Mouse (Mus musculus) ES-E14 (cell line): ENCODE data around the gene Clec1b. TPM values are rescaled to one million over a fixed set of nuclear protein-coding genes. Genes with fewer than 3 reads are reported as not detected.

Experiments used
- DNase-seq: peaks from one replicate; pipeline ENCODE4 v3.0.0-alpha.2; 2013; ENCODE audit warnings: low read depth, low spot score
- H3K27ac ChIP-seq: 2 replicates; pipeline ENCODE4 v1.5.1; 2012; ENCODE audit warnings: low read depth, mild to moderate bottlenecking, low read length, moderate library complexity, mixed read lengths; ENCODE audit not compliant: poor library complexity, insufficient read depth, severe bottlenecking
- H3K36me3 ChIP-seq: 2 replicates; pipeline ENCODE4 v1.6.1; 2012; ENCODE audit warnings: mild to moderate bottlenecking, low read length, moderate library complexity, mixed read lengths; ENCODE audit not compliant: control insufficient read depth, poor library complexity, insufficient read depth, severe bottlenecking
- H3K4me1 ChIP-seq, 2 experiments: fragments of 150-350 bp in 1 of 2; sonication (generic) in 1 of 2; 2 replicates each; pipeline ENCODE4 v1.6.1; 2012; ENCODE audit warnings: low read length in 2 of 2, mild to moderate bottlenecking in 1 of 2, mixed read lengths in 1 of 2; ENCODE audit not compliant: control insufficient read depth in 2 of 2, insufficient read depth in 2 of 2, poor library complexity in 1 of 2
- H3K4me3 ChIP-seq, 2 experiments: fragments of 150-350 bp in 1 of 2; sonication (generic) in 1 of 2; 2 replicates each; pipeline ENCODE4 v1.5.1; 2012; ENCODE audit warnings: low read length in 2 of 2, low read depth in 1 of 2, mild to moderate bottlenecking in 1 of 2, mixed read lengths in 1 of 2; ENCODE audit not compliant: insufficient read depth in 1 of 2, poor library complexity in 1 of 2, severe bottlenecking in 1 of 2
- H3K9ac ChIP-seq: 2 replicates; pipeline ENCODE4 v1.6.1; 2012; ENCODE audit warnings: low read depth, mild to moderate bottlenecking, low read length, mixed read lengths; ENCODE audit not compliant: poor library complexity, insufficient read depth, severe bottlenecking
- H3K9me3 ChIP-seq: fragments of 150-350 bp; sonication (generic); 2 replicates; pipeline ENCODE4 v1.6.1; 2012; ENCODE audit warnings: low read depth, mild to moderate bottlenecking, low read length; ENCODE audit not compliant: control insufficient read depth, insufficient read depth
- CHD2 ChIP-seq: IDR thresholded peaks from 2 replicates; pipeline ENCODE4 v1.6.1; 2014; ENCODE audit warnings: mild to moderate bottlenecking, low read depth, low read length, inconsistent platforms
- HCFC1 ChIP-seq: IDR thresholded peaks from 2 replicates; pipeline ENCODE4 v1.6.1; 2012; ENCODE audit warnings: low read length, inconsistent platforms, borderline replicate concordance; ENCODE audit not compliant: insufficient read depth
- MAFK ChIP-seq: IDR thresholded peaks from 2 replicates; pipeline ENCODE4 v1.6.1; 2014; ENCODE audit warnings: mild to moderate bottlenecking, low read depth, low read length, inconsistent platforms; ENCODE audit not compliant: insufficient read depth
- ZC3H11A ChIP-seq: IDR thresholded peaks from 2 replicates; pipeline ENCODE4 v1.6.1; 2012; ENCODE audit warnings: low read depth, mild to moderate bottlenecking, inconsistent platforms, low read length, borderline replicate concordance
- ZNF384 ChIP-seq: IDR thresholded peaks from 2 replicates; pipeline ENCODE4 v1.6.1; 2012; ENCODE audit warnings: low read depth, low read length, inconsistent platforms
- in situ Hi-C, 2 experiments: fragments of 600-800 bp; cut with MboI; formaldehyde crosslinking; loops; one replicate each; pipeline ENCODE4 v1.15.1; 2025; ENCODE audit warnings: low sequenced_read_pairs in 2 of 2, inconsistent platforms in 1 of 2; ENCODE audit not compliant: unreplicated experiment in 2 of 2
- total RNA-seq: library from RNA; depleted of rRNA; stranded (reverse); fragments of 300-350 nt; gene quantifications from 2 replicates; pipeline ENCODE4 v1.2.3, GENCODE M21; 2012; rRNA removed

Gene Clec1b
- total RNA-seq: not detected in 2 replicates

DNA sequence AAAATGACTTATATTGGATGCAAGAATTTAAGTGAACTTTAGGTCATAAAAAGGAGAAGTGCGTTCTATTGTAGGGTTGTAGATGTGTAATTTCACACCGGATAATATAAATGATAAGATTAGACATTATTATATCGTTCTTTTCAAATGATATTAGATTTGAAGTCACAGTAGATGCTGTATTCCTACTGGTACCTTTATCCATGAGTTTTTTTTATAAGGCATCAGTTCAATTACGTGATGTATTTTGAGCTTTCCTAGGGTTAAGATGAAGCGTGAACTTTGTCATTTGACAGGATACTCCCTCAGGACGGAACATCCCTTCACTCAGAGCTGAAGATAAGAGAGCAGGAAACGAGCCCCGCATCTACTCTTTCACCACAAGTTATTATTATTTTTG is at the start of gene Clec1b:
Clec1b (plus strand) TSS at position 301 of the 400 bp plus-strand sequence.
- no peak for DNase-seq
- Histone ChIP-seq H3K36me3 (no peaks in the 10 kb centered on the region), H3K9ac (no peak within 1 kb of the TSS), H3K27ac (no peak within 1 kb of the TSS), H3K4me3 (no peak within 1 kb of the TSS), H3K4me1 (no peaks in the 10 kb centered on the region), H3K9me3 (no peaks in the 10 kb centered on the region)
- in situ Hi-C loops: no loop called here
- no peak for TF ChIP-seq CHD2

DNA sequence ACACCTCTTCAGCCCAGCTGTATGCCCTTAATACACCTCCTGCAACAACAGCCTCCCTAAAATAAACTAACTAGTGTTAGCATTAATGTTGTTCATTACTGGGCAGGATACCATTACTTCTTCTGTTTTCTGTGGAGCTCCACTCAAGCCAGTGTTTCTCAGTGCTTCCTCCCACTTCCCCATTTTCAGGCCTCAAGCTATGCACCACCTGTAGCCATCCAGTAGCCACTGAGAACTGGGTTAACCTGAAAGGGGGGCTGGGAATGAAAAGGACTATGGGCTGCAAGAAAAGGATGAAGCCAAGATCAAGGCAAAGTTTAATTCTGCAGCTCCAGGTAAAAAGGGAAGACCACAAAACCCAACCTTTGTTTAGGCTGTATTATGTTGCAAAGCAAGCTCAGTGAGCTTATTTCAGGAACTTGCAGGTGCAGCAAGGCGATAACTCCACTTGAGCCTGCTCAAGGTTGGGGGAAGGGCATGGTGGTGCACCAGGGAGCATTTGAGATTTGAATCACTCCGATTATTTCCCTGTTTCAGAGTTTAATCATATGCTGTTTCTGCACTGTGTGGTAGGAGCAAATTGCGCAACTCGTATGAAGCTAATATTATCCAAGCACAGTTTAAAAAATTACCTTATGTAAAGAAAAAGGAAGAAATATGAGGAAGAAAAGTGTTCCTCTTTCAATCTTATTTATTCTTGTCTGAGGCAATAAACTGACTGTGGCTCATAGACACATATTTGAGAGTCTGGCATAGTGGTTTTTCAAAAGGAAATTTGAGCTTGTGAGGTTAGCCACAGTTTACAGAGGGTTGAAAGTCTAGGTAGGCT is 47.4 kb upstream of the Clec1b start:
- Histone ChIP-seq H3K9me3 (no peaks in the 10 kb centered on the region), H3K9ac (no peak overlapping the region), H3K27ac (peak overlapping the region; percentile 40; the same call in 1 of the 2 replicates), H3K36me3 (no peaks in the 10 kb centered on the region), H3K4me1 (peaks cover 3 to 5% of the 10 kb centered on the region in 2 experiments; a peak in 3 of 4 replicates), H3K4me3 (no peak overlapping the region)
- TF ChIP-seq MAFK: no peak
- TF ChIP-seq CHD2: no peak
- no peak for TF ChIP-seq ZNF384
- no peak for TF ChIP-seq ZC3H11A
- no peak for TF ChIP-seq HCFC1
- in situ Hi-C loops: no loop called here
- peak; percentile 21 for DNase-seq

DNA sequence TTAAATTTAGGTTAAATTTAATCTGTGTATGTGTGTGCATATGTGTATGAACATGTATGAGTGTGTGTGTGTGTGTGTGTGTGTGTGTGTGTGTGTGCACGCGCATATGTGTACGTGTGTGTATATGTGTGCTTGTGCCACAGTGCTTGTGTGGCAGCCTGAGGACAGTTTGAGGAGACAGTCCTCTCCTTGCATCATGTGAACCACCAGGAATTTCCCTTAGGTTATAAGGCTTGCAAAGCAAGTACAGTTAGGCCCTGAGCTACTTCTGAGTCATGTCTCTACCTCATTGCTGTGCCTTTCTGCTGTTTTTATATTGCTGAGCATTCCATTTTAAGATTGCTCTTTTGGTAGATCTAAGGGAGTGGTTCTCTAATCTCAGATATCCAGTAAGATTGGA is 46.0 kb upstream of the Clec1b start:
- TF ChIP-seq CHD2 (no peak), MAFK (no peak), HCFC1 (no peak), ZNF384 (no peak), ZC3H11A (no peak)
- DNase-seq: no peak
- Histone ChIP-seq H3K9ac (no peak overlapping the region), H3K4me3 (no peak overlapping the region), H3K4me1 (peaks cover 3 to 5% of the 10 kb centered on the region in 2 experiments; a peak in 3 of 4 replicates), H3K36me3 (no peaks in the 10 kb centered on the region), H3K27ac (no peak overlapping the region), H3K9me3 (no peaks in the 10 kb centered on the region)
- in situ Hi-C loops: no loop called here

DNA sequence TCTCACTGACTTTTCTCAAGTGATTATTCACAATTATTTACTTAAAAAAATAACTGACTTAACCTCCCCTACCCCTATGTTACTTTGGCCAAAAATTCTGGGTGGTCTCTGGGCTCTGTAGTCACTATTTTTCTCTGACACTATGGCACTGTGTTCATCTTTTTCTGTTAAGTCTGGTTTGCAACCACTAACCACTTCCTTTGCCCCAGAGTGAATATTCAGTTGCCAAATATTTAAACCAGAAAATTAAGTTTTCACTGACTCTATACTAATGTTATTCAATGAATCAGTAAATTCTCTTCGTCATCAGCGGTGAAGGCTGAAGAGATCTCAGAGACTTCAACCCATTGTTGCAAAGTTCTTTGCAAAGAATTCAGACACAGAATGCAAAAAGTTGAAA is 41.3 kb upstream of the Clec1b start:
- Histone ChIP-seq H3K9ac (no peak overlapping the region), H3K4me3 (no peak overlapping the region), H3K36me3 (no peaks in the 10 kb centered on the region), H3K4me1 (peaks cover 0 to 2% of the 10 kb centered on the region in 2 experiments; a peak in 1 of 4 replicates), H3K27ac (no peak overlapping the region), H3K9me3 (no peaks in the 10 kb centered on the region)
- DNase-seq: no peak
- TF ChIP-seq ZC3H11A: no peak
- TF ChIP-seq ZNF384: no peak
- TF ChIP-seq HCFC1: no peak
- no peak for TF ChIP-seq CHD2
- TF ChIP-seq MAFK: no peak
- in situ Hi-C loops: no loop called here

DNA sequence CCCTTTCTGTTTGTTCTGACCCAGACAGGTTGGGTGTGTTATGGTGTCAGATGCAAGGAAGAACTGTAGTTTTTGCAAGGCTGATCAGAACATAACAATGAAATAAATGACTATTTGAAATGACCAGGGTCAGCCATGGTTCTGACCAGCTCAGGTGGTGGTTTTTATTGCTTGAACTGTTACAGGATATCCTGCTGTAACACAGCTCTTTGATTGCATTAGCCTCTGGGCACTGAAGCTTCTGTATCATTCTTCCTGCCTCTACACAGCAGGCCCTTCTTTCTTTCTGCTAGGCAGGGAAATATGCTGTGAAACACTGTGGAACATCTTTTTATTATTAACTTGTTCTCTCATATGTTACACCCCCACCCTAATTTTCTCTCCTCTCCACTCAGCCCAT is 40.7 kb upstream of the Clec1b start:
- no peaks in the 10 kb centered on the region for H3K4me1 ChIP-seq
- no peak overlapping the region for H3K27ac ChIP-seq
- H3K4me3 ChIP-seq: no peak overlapping the region
- in situ Hi-C loops: no loop called here
- DNase-seq: no peak
- no peak overlapping the region for H3K9ac ChIP-seq
- TF ChIP-seq CHD2: no peak
- no peak for TF ChIP-seq ZC3H11A
- no peak for TF ChIP-seq MAFK
- no peak for TF ChIP-seq ZNF384
- no peaks in the 10 kb centered on the region for H3K36me3 ChIP-seq
- no peaks in the 10 kb centered on the region for H3K9me3 ChIP-seq
